Mouse (Mus musculus) liver, embryonic 12.5 days (tissue): ENCODE results near the gene Chgb. TPM values are rescaled to one million over a fixed set of nuclear protein-coding genes. Genes with fewer than 3 reads are reported as not detected.

Experiments
- ATAC-seq: fragments of 200-750 bp; cut with Nextera tagmentation; 2 replicates; pipeline ENCODE4 v1.8.0; 2017; ENCODE audit warnings: moderate number of reproducible peaks, mild to moderate bottlenecking, moderate library complexity
- H3K27ac ChIP-seq: fragments of 300-500 bp; sonication (generic); 2 replicates; pipeline ENCODE4 v1.5.1; 2016; ENCODE audit warnings: mild to moderate bottlenecking
- H3K27me3 ChIP-seq: fragments of 300-500 bp; sonication (generic); replicated peaks from 2 replicates; pipeline ENCODE4 v1.6.1; 2016; ENCODE audit warnings: mild to moderate bottlenecking, moderate library complexity
- H3K36me3 ChIP-seq: fragments of 300-500 bp; sonication (generic); 2 replicates; pipeline ENCODE4 v1.6.1; 2016; ENCODE audit warnings: mild to moderate bottlenecking, moderate library complexity
- H3K4me1 ChIP-seq: fragments of 300-500 bp; sonication (generic); 2 replicates; pipeline ENCODE4 v1.6.1; 2016
- H3K4me2 ChIP-seq: fragments of 300-500 bp; sonication (generic); 2 replicates; pipeline ENCODE4 v1.6.1; 2016; ENCODE audit warnings: mild to moderate bottlenecking, moderate library complexity
- H3K4me3 ChIP-seq: fragments of 300-500 bp; sonication (generic); 2 replicates; pipeline ENCODE4 v1.5.1; 2016; ENCODE audit warnings: mild to moderate bottlenecking, moderate library complexity
- H3K9ac ChIP-seq: fragments of 300-500 bp; sonication (generic); 2 replicates; pipeline ENCODE4 v1.6.1; 2016; ENCODE audit warnings: mild to moderate bottlenecking, moderate library complexity
- H3K9me3 ChIP-seq: fragments of 300-500 bp; sonication (generic); replicated peaks from 2 replicates; pipeline ENCODE4 v1.6.1; 2016; ENCODE audit warnings: mild to moderate bottlenecking, moderate library complexity
- WGBS: fragments of 180-500 bp; shearing (Covaris S2); methylation state at CpG from one replicate; pipeline ENCODE4 v1.1.7; 2016; ENCODE audit not compliant: insufficient replicate concordance; 5-methylcytosine and 5-hydroxymethylcytosine counted together
- polyA plus RNA-seq: library from polyadenylated mRNA; unstranded; fragments of >200 nt; fragmentation: Nextera tagmentation; extraction: Ambion mirVana; gene quantifications from 2 replicates; pipeline ENCODE4 v1.2.1, GENCODE M21; 2016

The Chgb gene
- 0.10 TPM in 1 of 2 replicates, not detected in the other for polyA plus RNA-seq

DNA sequence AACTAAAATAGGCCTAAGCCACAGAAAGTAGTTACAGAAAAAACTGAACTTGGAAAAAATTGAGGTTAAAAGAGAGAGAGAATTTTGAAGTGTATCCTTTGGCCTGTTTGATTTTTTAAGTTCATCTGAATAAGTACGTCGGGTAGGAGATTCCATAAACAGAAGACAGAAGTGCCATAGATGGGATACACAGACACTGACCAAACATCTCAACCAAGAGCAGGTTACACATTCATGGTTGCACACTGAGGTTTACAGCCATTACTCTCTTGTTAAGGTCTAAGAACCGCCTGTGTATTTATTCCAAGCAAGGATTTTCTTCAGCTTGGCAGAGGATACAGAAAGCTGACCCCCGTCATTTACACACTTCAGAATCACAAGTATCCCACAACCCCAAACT lies at the start of gene Chgb:
Chgb (plus strand) TSS at position 301 of the 400 bp plus-strand sequence.
- Histone ChIP-seq H3K9ac (no peak within 1 kb of the TSS), H3K4me2 (peak within 1 kb of the TSS; percentile 69), H3K4me3 (peak within 1 kb of the TSS; percentile 40), H3K27me3 (peaks cover 20% of the 10 kb centered on the region), H3K27ac (no peak within 1 kb of the TSS), H3K9me3 (no peaks in the 10 kb centered on the region), H3K4me1 (peaks cover 5% of the 10 kb centered on the region; the same call in 1 of the 2 replicates), H3K36me3 (no peaks in the 10 kb centered on the region)
- no peak for ATAC-seq
- 14% methylated on average over 4 of the region's 4 CpGs for WGBS

- no peak overlapping the region for H3K27ac ChIP-seq
- no peak overlapping the region for H3K4me3 ChIP-seq
- no peak overlapping the region for H3K9ac ChIP-seq
- no peaks in the 10 kb centered on the region for H3K27me3 ChIP-seq
- H3K4me1 ChIP-seq = no peaks in the 10 kb centered on the region
- H3K9me3 ChIP-seq = no peaks in the 10 kb centered on the region
- no peaks in the 10 kb centered on the region for H3K36me3 ChIP-seq
- no peak overlapping the region for H3K4me2 ChIP-seq
- WGBS = 75% methylated on average over 5 of the region's 5 CpGs
- ATAC-seq = no peak
Measured at GRCm38 (mm10) chr2:132732940-132733339, 48.1 kb upstream of the Chgb start.

DNA sequence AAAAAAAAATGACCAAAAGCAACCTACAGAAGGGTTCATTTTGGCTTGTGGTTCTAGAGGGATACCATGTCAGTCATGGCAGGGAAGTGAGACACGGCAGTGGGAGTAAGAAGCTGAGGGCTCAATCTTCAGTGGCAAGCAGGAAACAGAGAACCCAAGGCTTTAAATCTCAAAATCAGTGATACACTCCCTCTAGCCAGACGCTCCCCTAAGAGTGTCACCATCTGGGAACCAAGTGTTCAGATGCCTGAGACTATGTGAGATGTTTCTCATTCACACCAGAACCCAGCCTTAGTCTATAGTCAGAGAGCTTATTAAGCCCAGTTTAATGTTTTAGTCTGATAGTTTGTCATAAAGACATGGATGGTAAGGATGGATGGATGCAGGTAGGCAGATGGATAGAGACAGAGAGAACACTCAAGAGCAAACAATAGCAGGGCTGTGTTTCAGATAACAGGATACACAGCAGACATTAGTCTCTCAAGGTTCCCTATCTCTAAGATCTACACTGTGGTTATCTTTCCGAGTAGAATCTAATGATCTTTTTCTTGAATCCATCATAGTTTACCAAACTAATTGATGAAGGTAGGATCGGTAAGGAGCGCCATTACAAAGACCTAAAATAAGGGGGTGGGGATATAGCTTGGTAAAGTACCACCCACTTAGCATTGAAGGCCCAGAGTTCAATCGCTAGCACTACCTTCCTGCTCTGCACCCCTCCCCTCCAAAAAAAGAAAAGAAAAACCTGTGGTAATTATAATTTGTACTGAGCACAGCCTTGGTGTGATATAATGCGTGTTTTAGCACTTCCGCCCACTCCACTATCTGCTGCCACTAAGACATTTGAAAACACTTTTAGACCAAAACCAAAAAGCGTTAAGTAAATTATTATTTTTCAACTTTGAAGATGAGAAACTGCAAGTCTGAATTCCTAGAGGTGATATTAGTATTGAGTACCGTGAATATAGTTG lies 47.2 kb upstream of the Chgb start:
- no peak overlapping the region for H3K4me2 ChIP-seq
- no peaks in the 10 kb centered on the region for H3K27me3 ChIP-seq
- no peak overlapping the region for H3K9ac ChIP-seq
- H3K4me1 ChIP-seq = no peaks in the 10 kb centered on the region
- H3K9me3 ChIP-seq = no peaks in the 10 kb centered on the region
- ATAC-seq = no peak
- H3K4me3 ChIP-seq = no peak overlapping the region
- WGBS = 78% methylated on average over 10 of the region's 10 CpGs
- H3K36me3 ChIP-seq = no peaks in the 10 kb centered on the region
- no peak overlapping the region for H3K27ac ChIP-seq

DNA sequence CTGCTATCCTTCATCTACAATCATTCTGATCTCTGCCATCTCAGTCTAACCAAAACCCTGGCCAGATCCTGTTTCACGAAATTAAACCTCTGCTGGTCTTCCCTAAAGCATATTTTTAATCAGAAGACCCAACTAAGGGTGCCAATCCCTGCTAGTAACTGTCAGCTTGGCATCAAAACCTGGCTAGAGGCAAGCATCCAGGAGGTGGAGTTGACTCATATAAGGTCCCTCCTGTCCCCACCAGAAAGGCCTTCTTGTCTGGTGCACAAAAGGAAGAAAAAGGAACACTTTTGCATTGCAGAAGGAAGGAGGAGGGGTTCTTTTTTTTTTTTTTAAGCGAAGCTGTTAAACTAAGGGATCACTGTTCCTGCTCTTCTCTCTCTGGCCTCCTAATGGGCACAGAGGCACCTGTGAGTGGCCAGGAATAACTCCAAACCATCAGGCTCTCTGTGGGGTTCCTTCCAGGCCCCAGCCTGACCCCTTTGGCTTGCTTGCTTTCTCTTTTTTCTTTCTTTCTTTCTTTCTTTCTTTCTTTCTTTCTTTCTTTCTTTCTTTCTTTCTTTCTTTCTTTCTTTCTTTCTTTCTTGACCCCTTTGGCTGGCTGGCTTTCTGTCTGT lies 42.2 kb upstream of the Chgb start:
- H3K36me3 ChIP-seq = no peaks in the 10 kb centered on the region
- no peak overlapping the region for H3K4me2 ChIP-seq
- H3K9me3 ChIP-seq = no peaks in the 10 kb centered on the region
- H3K9ac ChIP-seq = no peak overlapping the region
- WGBS = 40% methylated on average over 2 of the region's 2 CpGs
- ATAC-seq = no peak
- no peak overlapping the region for H3K27ac ChIP-seq
- no peaks in the 10 kb centered on the region for H3K4me1 ChIP-seq
- H3K27me3 ChIP-seq = no peaks in the 10 kb centered on the region
- no peak overlapping the region for H3K4me3 ChIP-seq

- H3K9me3 ChIP-seq = no peaks in the 10 kb centered on the region
- no peak overlapping the region for H3K4me2 ChIP-seq
- no peak for ATAC-seq
- WGBS = 63% methylated on average over 8 of the region's 8 CpGs
- no peaks in the 10 kb centered on the region for H3K36me3 ChIP-seq
- no peak overlapping the region for H3K27ac ChIP-seq
- no peak overlapping the region for H3K9ac ChIP-seq
- H3K4me3 ChIP-seq = no peak overlapping the region
- H3K4me1 ChIP-seq = no peaks in the 10 kb centered on the region
- no peaks in the 10 kb centered on the region for H3K27me3 ChIP-seq
Measured at GRCm38 (mm10) chr2:132741862-132742347, 39.2 kb upstream of the Chgb start.

- H3K9me3 ChIP-seq = no peaks in the 10 kb centered on the region
- no peaks in the 10 kb centered on the region for H3K27me3 ChIP-seq
- H3K4me1 ChIP-seq = no peaks in the 10 kb centered on the region
- ATAC-seq = no peak
- no peaks in the 10 kb centered on the region for H3K36me3 ChIP-seq
- no peak overlapping the region for H3K9ac ChIP-seq
- no peak overlapping the region for H3K4me2 ChIP-seq
- no peak overlapping the region for H3K27ac ChIP-seq
- WGBS = 77% methylated on average over 5 of the region's 5 CpGs
- no peak overlapping the region for H3K4me3 ChIP-seq
Measured at GRCm38 (mm10) chr2:132744866-132745265, 36.2 kb upstream of the Chgb start.

GRCm38 (mm10) chr2:132746108-132746507 lies 35.0 kb upstream of the Chgb start:
- Histone ChIP-seq H3K4me3 (no peak overlapping the region), H3K4me2 (no peak overlapping the region), H3K4me1 (no peaks in the 10 kb centered on the region), H3K9me3 (no peaks in the 10 kb centered on the region), H3K27ac (no peak overlapping the region), H3K36me3 (no peaks in the 10 kb centered on the region), H3K27me3 (no peaks in the 10 kb centered on the region), H3K9ac (no peak overlapping the region)
- no peak for ATAC-seq
- 61% methylated on average over 3 of the region's 3 CpGs for WGBS

DNA sequence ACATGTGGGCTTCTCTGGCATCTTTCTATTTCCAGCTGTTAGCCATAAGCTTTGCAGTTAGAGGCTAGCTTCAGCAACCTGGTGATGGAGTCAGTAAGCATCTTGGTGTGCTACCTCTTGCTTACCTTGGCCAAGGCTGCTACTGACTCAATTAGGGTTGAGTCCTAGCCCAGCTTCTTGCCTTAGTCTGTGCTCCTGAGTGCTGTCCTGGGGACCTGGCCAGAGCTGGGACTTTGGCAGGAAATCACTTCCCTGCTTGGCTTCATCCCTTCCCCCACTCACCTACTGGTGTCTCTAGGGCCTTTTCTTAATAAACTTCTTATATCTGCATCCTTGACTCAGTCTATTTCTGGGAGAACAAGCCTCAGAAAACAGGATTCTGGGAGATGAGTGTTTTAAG lies 30.4 kb upstream of the Chgb start:
- Histone ChIP-seq H3K36me3 (no peaks in the 10 kb centered on the region), H3K9me3 (no peaks in the 10 kb centered on the region), H3K4me3 (no peak overlapping the region), H3K27ac (no peak overlapping the region), H3K27me3 (no peaks in the 10 kb centered on the region), H3K9ac (no peak overlapping the region), H3K4me2 (no peak overlapping the region), H3K4me1 (no peaks in the 10 kb centered on the region)
- no peak for ATAC-seq

DNA sequence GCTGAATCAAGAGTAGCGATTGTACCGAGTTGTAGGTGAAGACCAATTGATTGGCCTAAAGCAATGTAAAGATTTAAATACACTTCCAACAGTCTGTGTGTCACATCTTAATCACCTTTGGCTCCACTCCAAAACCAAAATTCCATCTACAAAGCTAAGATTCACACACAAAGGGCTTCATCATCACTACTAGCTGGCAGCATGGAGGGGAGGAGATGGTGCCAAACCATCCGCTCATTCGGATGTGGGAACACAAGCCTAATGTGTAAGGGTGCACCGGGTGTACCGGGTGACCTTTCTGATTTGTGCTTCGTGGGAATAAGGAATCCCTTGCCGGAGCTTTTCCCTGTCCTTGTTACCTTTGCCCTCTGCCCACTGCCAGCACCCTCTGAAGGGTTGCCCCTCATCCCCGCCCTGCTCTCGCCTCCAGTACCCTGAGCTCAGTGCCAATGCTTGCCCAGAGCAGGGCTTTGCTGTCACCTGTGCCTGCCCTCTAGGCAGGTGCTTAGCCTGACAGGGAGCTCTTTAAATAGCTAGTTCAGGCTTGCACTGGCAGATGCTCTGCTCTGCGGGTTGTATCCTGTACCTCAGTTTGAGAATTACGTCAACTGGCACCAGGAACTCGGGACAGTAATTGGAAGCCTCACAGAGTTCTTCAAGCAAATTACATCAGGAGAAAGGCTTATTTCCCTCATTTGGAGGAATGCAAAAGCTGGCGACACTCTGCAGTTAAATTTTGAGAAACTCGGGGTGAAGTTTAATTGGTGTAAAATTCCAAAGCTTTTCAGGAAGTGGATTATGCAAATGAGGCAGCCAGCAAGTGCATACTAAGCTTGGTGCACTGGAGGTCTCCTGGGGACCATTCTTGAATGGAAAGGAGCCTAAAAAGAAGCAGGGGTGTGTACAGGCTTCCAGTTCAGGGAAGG lies 29.7 kb upstream of the Chgb start:
- ATAC-seq = no peak

DNA sequence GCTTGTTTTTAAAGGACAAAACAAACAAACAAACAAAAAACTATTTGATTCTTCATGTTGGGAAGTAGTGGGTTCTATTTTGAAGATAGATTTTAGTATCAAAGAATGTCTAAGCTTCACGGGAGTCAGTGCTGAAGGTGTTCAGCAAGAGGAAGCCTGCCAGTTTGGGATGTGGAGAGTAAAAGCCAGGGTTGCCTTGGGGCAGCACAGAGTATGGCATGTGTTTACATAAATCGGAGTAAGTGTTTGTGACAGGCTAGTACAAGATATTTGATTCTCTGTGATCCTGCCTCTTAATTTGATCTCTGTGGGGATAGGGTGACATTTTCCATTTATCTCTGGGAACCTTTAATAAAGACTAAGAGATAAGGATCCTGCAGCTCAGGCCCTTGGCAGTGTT lies 28.7 kb upstream of the Chgb start:
- no peak for ATAC-seq

More for the DNA sequence above, 29.7 kb upstream of the Chgb start:
- Histone ChIP-seq H3K27ac (no peak overlapping the region), H3K4me2 (no peak overlapping the region), H3K36me3 (no peaks in the 10 kb centered on the region), H3K27me3 (no peaks in the 10 kb centered on the region), H3K9me3 (no peaks in the 10 kb centered on the region), H3K9ac (no peak overlapping the region), H3K4me1 (no peaks in the 10 kb centered on the region), H3K4me3 (no peak overlapping the region)
- 64% methylated on average over 15 of the region's 15 CpGs for WGBS

GRCm38 (mm10) chr2:132753137-132753536 lies 27.9 kb upstream of the Chgb start:
- H3K27ac ChIP-seq = no peak overlapping the region
- 48% methylated on average over 3 of the region's 3 CpGs for WGBS
- H3K36me3 ChIP-seq = no peaks in the 10 kb centered on the region
- H3K9ac ChIP-seq = no peak overlapping the region
- no peaks in the 10 kb centered on the region for H3K27me3 ChIP-seq
- H3K4me1 ChIP-seq = no peaks in the 10 kb centered on the region
- ATAC-seq = no peak
- H3K4me3 ChIP-seq = no peak overlapping the region
- no peaks in the 10 kb centered on the region for H3K9me3 ChIP-seq
- H3K4me2 ChIP-seq = no peak overlapping the region

More for the DNA sequence above, 28.7 kb upstream of the Chgb start:
- H3K9ac ChIP-seq = no peak overlapping the region
- H3K9me3 ChIP-seq = no peaks in the 10 kb centered on the region
- no peak overlapping the region for H3K4me2 ChIP-seq
- H3K27me3 ChIP-seq = no peaks in the 10 kb centered on the region
- no peaks in the 10 kb centered on the region for H3K36me3 ChIP-seq
- WGBS = 58% methylated on average over 2 of the region's 2 CpGs
- H3K4me3 ChIP-seq = no peak overlapping the region
- H3K27ac ChIP-seq = no peak overlapping the region
- no peaks in the 10 kb centered on the region for H3K4me1 ChIP-seq
